Mouse (Mus musculus) embryo, embryonic 11 days (tissue): Measurements from ENCODE around the gene Dnajc25.
A peak's percentile ranks its signal among the peaks of the same experiment; 100 is the strongest.

Experiments
- DNase-seq: peaks from one replicate; pipeline ENCODE4 v3.0.0-alpha.2; 2015

Dnajc25 gene

GRCm38 (mm10) chr4:58994762-58995161, at the start of gene Dnajc25:
Gene Dnajc25, plus strand, starts transcription at chr4:58995062.
- no peak for DNase-seq

DNA sequence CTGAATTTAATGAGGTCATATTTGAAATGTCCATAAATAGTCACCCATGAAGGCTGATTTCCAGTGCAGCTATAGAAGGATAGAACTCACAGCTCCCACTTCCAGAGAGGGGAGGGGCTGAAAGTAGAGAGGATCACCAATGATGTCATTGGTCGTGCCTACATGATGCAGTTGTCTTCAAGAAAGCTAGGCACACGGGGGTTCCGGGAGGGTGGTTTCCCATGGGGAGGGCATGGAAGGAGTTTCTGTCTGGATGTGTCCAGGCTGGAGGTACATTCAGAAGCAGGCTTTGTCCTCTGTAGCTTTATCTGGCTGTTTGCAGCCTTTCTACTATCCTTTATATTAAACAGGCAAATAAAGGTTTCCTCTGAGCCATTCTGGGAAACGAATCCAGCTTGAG, 46.5 kb upstream of the Dnajc25 start:
- DNase-seq, result no peak

DNA sequence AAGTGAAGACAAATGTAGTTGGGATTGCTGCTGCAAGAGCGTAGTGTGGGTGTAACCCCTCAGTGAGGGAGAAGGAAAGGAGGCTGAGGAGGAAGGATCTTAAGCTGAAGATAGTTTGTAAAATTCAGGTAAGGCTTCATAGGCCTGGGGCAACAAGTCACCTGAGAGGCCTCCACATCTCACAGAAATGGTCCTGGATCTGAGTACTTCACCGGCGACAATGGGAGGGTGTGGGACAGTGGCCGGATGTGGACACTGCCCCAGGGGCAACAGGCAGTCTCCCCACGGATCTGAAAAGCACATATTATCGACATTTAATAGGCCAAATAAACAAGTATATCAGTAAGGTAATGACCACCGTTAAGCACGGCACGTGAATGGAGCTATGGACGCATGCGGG, 42.2 kb upstream of the Dnajc25 start:
- DNase-seq, result no peak

DNA sequence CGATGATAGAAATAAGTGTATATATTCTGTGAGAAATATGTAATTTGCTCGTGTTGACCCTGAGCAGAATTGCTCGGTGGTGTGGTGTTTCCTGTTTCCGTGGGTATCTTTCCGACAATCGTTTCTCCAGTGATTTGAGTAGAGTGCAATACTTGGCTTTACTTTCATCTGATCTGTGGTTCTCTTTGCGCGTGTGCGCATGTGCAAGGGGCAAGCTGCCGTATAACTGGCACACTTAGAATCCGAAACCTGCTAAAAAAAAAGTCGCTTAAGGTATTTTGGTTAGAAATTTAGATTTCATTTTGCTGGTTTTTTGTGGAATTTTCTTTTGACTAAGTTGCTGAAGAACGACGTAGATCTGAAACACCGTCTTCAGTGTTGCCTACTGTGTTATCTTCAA, 33.1 kb upstream of the Dnajc25 start:
- no peak for DNase-seq

GRCm38 (mm10) chr4:58963271-58963670, 31.6 kb upstream of the Dnajc25 start:
- no peak for DNase-seq

DNA sequence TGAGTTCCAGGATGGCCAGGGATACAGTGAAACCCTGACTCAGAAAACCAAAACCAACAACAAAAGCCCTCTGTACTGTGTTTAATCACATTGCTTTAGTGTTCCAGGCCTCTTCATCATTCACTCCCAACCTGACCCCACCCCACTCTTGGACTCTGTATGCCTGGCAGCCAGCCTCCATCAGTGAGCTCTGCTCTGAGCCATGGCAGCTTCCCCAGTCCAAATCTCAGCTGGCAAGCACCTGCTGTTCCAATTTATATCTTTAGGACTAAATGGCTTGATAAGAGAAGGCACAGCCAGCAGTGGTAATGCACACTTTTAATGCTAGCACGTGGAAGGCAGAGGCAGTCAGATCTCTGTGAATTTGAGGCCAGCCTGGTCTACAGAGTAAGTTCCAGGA, 29.7 kb upstream of the Dnajc25 start:
- no peak for DNase-seq

DNA sequence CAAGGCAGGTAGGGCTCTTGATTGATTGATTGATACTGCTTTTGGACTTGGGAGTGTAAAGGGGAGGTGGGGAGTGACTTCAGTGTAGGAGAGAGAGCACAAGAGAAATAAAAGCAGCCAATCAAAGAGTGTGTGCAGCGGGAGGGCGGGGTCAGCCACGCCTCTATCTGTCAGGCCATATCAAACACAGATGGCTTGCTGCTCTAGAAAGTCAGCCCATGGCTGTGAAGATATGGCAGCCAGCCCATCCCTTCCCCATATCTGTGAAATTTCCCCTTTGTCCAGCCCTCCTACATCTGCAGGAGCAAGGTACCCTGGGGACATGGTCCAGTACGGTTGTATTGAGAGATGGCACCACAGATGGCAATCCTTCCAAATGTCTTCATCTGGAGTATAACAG, 24.2 kb upstream of the Dnajc25 start:
- no peak for DNase-seq

DNA sequence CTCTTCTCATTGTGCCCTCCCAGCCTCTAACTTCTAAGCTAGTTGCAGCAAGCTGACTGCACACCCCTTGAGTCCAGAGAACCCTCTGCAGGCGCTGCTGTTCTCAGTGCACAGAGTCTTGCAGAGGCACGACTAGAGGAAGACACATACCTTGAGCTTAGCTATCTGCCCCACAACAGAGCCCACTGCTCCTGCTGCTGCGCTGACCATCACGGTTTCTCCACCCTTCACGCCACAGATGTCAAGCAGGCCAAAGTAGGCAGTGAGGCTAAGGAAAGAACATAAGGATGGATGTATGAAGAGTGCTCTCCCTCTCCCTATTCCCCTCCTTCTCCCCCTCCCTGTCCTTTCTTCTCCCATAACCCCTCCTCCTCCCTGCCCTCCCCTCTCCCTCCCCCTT, 19.2 kb upstream of the Dnajc25 start:
- no peak for DNase-seq

GRCm38 (mm10) chr4:58981421-58981820, 13.4 kb upstream of the Dnajc25 start:
- no peak for DNase-seq

DNA sequence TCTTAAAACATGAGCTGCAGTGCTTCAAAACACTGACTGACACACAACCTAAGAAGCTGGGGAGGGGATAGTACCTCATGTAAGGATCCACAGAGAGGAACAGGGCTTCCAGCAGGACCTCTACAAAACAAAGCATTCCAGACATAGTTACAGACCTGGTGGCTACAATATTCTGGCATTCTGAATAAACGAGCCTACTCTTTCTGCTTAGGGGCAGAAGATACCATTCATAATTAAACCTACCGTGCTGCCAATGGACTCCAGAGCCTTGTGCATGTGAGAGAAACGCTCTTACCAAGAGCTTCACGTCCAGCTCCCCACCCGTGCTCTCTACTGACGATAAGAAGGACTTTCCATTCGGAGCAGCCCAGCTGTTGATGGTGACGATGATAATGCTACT, 12.1 kb upstream of the Dnajc25 start:
- no peak for DNase-seq

DNA sequence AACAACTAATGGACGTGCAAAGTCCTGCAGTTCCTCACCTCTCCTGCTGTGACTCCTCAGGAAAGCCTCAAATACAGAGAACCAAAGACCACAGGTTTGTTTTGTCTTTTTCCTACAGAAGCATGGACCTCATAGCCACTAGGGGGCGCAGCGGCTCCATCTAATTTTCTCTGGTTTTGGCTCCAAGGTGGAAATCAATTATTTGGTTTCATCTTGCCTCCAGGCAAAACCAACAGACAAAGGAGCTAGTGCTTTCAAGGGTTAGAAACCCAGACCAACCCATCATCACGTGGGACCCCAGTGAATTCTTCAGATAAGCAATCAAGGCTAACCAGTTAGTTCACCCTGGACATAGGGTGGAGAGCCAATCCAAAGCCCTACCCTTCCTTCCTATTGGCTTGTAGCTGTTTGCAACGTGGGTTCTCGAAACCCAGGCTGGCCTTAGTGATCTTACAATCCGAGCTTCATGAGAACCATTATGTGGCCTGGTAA, 9.7 kb upstream of the Dnajc25 start:
- peak; percentile 85 for DNase-seq

- DNase-seq, result peak; percentile 90
These were observed 8.2 kb upstream of the Dnajc25 start, which contains the start of gene Ptgr1 for GRCm38 (mm10) chr4:58986540-58987190. Gene Ptgr1, minus strand, starts transcription at chr4:58987119.

- DNase-seq, result no peak
These were observed 5.5 kb upstream of the Dnajc25 start for GRCm38 (mm10) chr4:58989303-58989898.

DNA sequence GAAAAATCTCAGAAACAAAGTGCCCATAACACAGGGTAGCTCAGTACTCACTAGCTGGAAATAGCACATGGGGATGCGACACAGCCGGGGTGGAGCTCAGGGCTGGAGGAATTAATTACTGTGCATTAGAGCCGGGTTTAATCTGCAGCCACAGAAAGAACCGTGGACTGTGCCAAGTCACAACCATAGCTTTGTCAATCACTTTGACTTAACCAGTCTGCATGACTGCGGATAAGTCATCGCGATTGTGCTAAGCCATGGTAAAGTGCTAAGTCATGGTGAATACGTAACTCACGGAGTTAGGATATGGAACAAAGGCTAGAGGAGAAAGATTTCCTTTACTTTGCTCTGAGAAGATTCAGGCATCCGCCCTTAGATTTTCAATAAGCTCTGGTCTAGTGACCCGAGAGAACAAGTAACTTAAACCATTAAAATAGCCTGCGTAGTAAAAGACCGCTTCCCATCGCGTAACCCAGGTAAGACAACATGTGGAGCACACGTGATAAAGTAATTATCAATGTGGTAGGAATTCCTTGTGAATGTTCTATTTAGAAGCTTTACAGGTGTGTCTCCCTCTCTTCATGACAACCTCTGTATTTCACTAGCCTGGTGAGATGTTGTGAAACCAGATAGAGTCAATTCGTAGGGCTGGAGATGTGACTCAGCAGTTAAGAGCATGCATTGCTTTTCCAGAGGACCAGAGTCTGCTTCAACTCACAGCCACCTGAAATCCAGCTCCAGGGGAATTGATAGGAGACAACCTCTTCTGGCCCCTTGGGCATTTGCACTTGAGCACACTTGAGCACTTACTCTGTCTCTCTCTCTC, 4.0 kb upstream of the Dnajc25 start:
- DNase-seq, result no peak

DNA sequence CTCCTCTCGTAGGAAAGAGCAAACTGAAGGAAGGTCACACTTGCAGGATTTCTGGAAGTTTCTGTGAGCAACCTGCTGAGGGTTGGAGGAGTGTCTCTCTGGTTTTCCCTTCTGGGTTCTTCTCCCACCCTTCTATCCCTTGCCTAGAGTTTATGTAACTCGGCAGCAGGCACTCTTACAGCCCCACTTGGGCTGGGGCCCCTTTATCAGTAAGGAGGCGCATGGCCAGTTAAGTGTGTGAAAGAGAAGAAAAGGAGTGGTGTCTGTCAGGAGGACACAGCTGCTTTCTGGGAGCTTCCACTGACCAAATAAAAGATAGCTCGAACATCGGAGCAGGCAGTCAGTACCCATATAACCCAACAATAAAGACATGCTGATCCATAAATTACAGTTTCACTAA, 2.7 kb upstream of the Dnajc25 start:
- DNase-seq, result no peak

GRCm38 (mm10) chr4:58995251-58995693, 410 bp downstream of the Dnajc25 start:
- DNase-seq, result no peak

DNA sequence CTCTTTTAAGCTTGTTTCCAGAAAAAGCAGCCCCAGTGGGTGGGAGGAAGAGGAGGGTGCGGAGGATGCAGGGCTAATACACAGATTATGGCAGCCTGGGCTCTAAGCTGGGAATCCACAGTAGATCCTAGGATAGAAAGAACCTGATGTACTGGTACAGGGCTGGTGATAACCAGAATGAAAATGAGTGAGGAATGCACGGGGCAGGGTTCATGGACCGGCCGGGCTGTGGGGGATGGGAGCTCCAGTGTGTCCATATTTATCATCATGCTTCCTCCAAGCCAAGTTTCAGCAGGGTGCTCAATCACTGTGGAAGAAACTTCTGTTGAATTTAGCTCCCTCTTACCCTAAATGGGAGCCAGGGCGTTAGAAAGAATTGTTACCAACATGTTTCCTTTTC, 2.2 kb downstream of the Dnajc25 start:
- DNase-seq, result no peak

GRCm38 (mm10) chr4:58998688-58999087, 3.8 kb downstream of the Dnajc25 start:
- DNase-seq, result no peak

- DNase-seq, result peak; percentile 76
These were observed 4.8 kb downstream of the Dnajc25 start for GRCm38 (mm10) chr4:58999686-59000085.

- peak; percentile 48 for DNase-seq
These were observed 5.8 kb downstream of the Dnajc25 start for GRCm38 (mm10) chr4:59000614-59001013.

DNA sequence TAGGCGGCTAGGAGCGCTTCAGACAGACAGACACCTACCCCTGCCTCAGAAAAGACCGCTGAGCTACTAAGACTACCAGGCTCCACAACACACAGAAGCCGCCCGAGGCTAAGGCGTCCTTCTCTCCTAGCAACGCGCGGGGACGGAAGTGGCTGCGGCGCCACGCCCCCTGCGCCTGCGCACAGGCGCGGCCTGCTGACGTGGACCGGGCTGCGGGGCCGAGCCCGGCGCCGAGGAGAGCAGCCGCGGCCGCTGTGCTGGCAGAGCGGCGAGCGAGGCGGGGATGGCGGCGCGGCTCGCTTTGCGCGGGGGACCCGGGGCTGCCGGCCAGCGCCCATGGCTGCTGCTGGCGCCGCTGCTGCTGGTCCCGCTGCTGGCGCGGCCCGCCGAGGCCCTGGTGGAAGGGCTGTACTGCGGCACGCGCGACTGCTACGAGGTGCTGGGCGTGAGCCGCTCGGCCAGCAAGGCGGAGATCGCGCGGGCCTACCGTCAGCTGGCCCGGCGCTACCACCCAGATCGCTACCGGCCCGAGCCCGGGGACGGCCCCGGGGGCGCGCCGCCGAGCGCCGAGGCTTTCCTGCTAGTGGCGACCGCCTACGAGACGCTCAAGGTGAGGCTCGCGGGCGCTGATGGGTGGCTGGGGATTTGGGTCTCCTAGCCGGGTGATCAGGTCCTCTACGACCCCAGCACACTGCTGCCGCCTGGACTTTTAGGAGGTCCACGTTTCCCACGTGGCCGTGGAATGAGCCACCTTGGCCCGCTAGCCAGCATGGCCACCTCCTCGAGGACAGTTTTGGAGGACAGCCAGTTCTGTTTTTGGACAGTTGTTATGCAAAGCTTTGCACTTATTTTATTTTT, 8.3 kb downstream of the Dnajc25 start, which contains the start of gene Gm20503:
TSS of gene Gm20503 (plus strand) at position 263 of the 858 bp plus-strand sequence.
- peak; percentile 97 for DNase-seq

- no peak for DNase-seq
These were observed 8.9 kb downstream of the Dnajc25 start for GRCm38 (mm10) chr4:59003806-59004200.

DNA sequence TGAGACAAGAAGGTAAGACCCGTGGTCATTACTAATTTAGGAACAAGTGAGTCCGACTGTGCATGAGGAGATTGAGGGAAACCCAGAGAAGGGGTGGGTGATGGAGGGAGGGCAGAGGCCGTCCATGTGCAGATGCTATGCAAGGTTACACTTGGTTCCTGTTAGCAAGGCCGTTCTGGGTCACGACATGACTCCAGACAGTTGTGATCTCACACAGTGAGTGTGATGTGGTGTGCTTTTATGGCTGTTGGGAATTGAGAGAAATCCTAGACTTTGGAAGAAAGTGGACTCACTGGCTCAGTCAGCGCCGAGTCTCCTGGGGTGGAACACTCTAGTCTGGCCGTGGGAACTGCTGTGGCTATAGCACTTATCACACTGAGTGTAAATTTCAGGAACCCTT, 11.3 kb downstream of the Dnajc25 start:
- peak; percentile 47 for DNase-seq
